Mouse (Mus musculus): ENCODE measurements around the gene Gtf2h2. TPM values are rescaled to one million over a fixed set of nuclear protein-coding genes. Genes with fewer than 3 reads are reported as not detected.
"Not testable (repeated sequence)": the region's sequence is repeated elsewhere in the genome, so short reads cannot be mapped to it uniquely, and the experiment has no call there.

Gtf2h2 gene
- polyA plus RNA-seq, 1 experiment: 17.0 TPM

GRCm38 (mm10) chr13:100440116-100440515 is 52.3 kb downstream of the Gtf2h2 start:
- H3K4me3 ChIP-seq (ENCODE audit: extremely low read depth, insufficient read depth, insufficient read length): no peak overlapping the region
- 29% methylated on average over 3 of the region's 3 CpGs for WGBS
- no peak for TF ChIP-seq POLR2A (IDR thresholded peaks at IDR 0.05; ENCODE audit: low read depth, low read length)
- TF ChIP-seq CTCF (IDR thresholded peaks at IDR 0.05; ENCODE audit: extremely low read depth, insufficient read depth, insufficient read length, insufficient replicate concordance): no peak

GRCm38 (mm10) chr13:100438701-100439100 is 53.7 kb downstream of the Gtf2h2 start:
- no peaks in the 10 kb centered on the region for H3K4me1 ChIP-seq (ENCODE audit: control insufficient read depth, insufficient read depth, insufficient read length)
- no peak overlapping the region for H3K27ac ChIP-seq (ENCODE audit: insufficient read depth, low read length)
- DNase-seq (ENCODE audit: low read depth in 1 of 2, low spot score in 2 of 2): no peak
- no peak overlapping the region for H3K4me3 ChIP-seq (ENCODE audit: extremely low read depth, insufficient read depth, insufficient read length)
- H3K27me3 ChIP-seq (ENCODE audit: control insufficient read depth, insufficient read depth, low read length): no peaks in the 10 kb centered on the region
- WGBS: 33% methylated on average over 1 of the region's 1 CpGs
- no peaks in the 10 kb centered on the region for H3K36me3 ChIP-seq (ENCODE audit: control insufficient read depth, insufficient read depth, low read length)
- no peak for TF ChIP-seq CTCF (IDR thresholded peaks at IDR 0.05; ENCODE audit: extremely low read depth, insufficient read depth, insufficient read length, insufficient replicate concordance)
- no peak for TF ChIP-seq POLR2A (IDR thresholded peaks at IDR 0.05; ENCODE audit: low read depth, low read length)

More at GRCm38 (mm10) chr13:100440116-100440515, 52.3 kb downstream of the Gtf2h2 start:
- H3K4me1 ChIP-seq (ENCODE audit: control insufficient read depth, insufficient read depth, insufficient read length): no peaks in the 10 kb centered on the region
- no peak overlapping the region for H3K27ac ChIP-seq (ENCODE audit: insufficient read depth, low read length)
- H3K36me3 ChIP-seq (ENCODE audit: control insufficient read depth, insufficient read depth, low read length): no peaks in the 10 kb centered on the region
- DNase-seq (ENCODE audit: low read depth in 1 of 2, low spot score in 2 of 2): no peak
- H3K27me3 ChIP-seq (ENCODE audit: control insufficient read depth, insufficient read depth, low read length): no peaks in the 10 kb centered on the region

GRCm38 (mm10) chr13:100437322-100437825 is 55.0 kb downstream of the Gtf2h2 start:
- Histone ChIP-seq H3K27ac (ENCODE audit: insufficient read depth, low read length) (no peak overlapping the region), H3K27me3 (ENCODE audit: control insufficient read depth, insufficient read depth, low read length) (no peaks in the 10 kb centered on the region), H3K4me3 (ENCODE audit: extremely low read depth, insufficient read depth, insufficient read length) (no peak overlapping the region), H3K36me3 (ENCODE audit: control insufficient read depth, insufficient read depth, low read length) (no peaks in the 10 kb centered on the region), H3K4me1 (ENCODE audit: control insufficient read depth, insufficient read depth, insufficient read length) (no peaks in the 10 kb centered on the region)
- no peak for DNase-seq (ENCODE audit: low read depth in 1 of 2, low spot score in 2 of 2)
- WGBS: 49% methylated on average over 3 of the region's 3 CpGs
- no peak for TF ChIP-seq POLR2A (IDR thresholded peaks at IDR 0.05; ENCODE audit: low read depth, low read length)
- no peak for TF ChIP-seq CTCF (IDR thresholded peaks at IDR 0.05; ENCODE audit: extremely low read depth, insufficient read depth, insufficient read length, insufficient replicate concordance)

- H3K36me3 ChIP-seq (ENCODE audit: control insufficient read depth, insufficient read depth, low read length); H3K27me3 ChIP-seq (ENCODE audit: control insufficient read depth, insufficient read depth, low read length); H3K27ac ChIP-seq (ENCODE audit: insufficient read depth, low read length); H3K4me3 ChIP-seq (ENCODE audit: extremely low read depth, insufficient read depth, insufficient read length); DNase-seq (ENCODE audit: low read depth in 1 of 2, low spot score in 2 of 2); H3K4me1 ChIP-seq (ENCODE audit: control insufficient read depth, insufficient read depth, insufficient read length): not testable (repeated sequence)
- WGBS: 33% methylated on average over 1 of the region's 1 CpGs
Observed at GRCm38 (mm10) chr13:100436556-100437163, 55.7 kb downstream of the Gtf2h2 start.

- DNase-seq (ENCODE audit: low read depth in 1 of 2, low spot score in 2 of 2); H3K27ac ChIP-seq (ENCODE audit: insufficient read depth, low read length); H3K27me3 ChIP-seq (ENCODE audit: control insufficient read depth, insufficient read depth, low read length); H3K4me3 ChIP-seq (ENCODE audit: extremely low read depth, insufficient read depth, insufficient read length); H3K4me1 ChIP-seq (ENCODE audit: control insufficient read depth, insufficient read depth, insufficient read length); H3K36me3 ChIP-seq (ENCODE audit: control insufficient read depth, insufficient read depth, low read length): not testable (repeated sequence)
- 89% methylated on average over 7 of the region's 7 CpGs for WGBS
Observed at GRCm38 (mm10) chr13:100419958-100420357, 72.4 kb downstream of the Gtf2h2 start.

- Histone ChIP-seq H3K36me3 (ENCODE audit: control insufficient read depth, insufficient read depth, low read length) (no peaks in the 10 kb centered on the region), H3K4me3 (ENCODE audit: extremely low read depth, insufficient read depth, insufficient read length) (no peak overlapping the region), H3K27ac (ENCODE audit: insufficient read depth, low read length) (no peak overlapping the region), H3K27me3 (ENCODE audit: control insufficient read depth, insufficient read depth, low read length) (no peaks in the 10 kb centered on the region), H3K4me1 (ENCODE audit: control insufficient read depth, insufficient read depth, insufficient read length) (no peaks in the 10 kb centered on the region)
- DNase-seq (ENCODE audit: low read depth in 1 of 2, low spot score in 2 of 2): no peak
- TF ChIP-seq POLR2A (IDR thresholded peaks at IDR 0.05; ENCODE audit: low read depth, low read length) (no peak), CTCF (IDR thresholded peaks at IDR 0.05; ENCODE audit: extremely low read depth, insufficient read depth, insufficient read length, insufficient replicate concordance) (no peak)
- WGBS: 65% methylated on average over 1 of the region's 1 CpGs
Observed at GRCm38 (mm10) chr13:100414428-100414827, 78.0 kb downstream of the Gtf2h2 start.

Other genes with a start within 250 kb of the Gtf2h2 start
- gene Naip5, start 246.3 kb downstream of the Gtf2h2 start, polyA plus RNA-seq (2012; rRNA removed): 3.7 and 4.2 TPM in 2 replicates
- 2.9 and 3.4 TPM in 2 replicates for gene Naip6, start 174.9 kb downstream of the Gtf2h2 start, polyA plus RNA-seq (2012; rRNA removed)
- 0.41 and 0.42 TPM in 2 replicates for gene Naip1, start 39.7 kb downstream of the Gtf2h2 start, polyA plus RNA-seq (2012; rRNA removed)
- 0.07 and 0.09 TPM in 2 replicates for gene Ocln, start 60.1 kb upstream of the Gtf2h2 start, polyA plus RNA-seq (2012; rRNA removed)
- 4.5 and 5.3 TPM in 2 replicates for gene Marveld2, start 124.4 kb upstream of the Gtf2h2 start, polyA plus RNA-seq (2012; rRNA removed)
- 15.5 and 19.3 TPM in 2 replicates for gene Ak6, start 158.4 kb upstream of the Gtf2h2 start, polyA plus RNA-seq (2012; rRNA removed)
- gene Rad17, start 158.5 kb upstream of the Gtf2h2 start, polyA plus RNA-seq (2012; rRNA removed): 2.7 and 2.8 TPM in 2 replicates
- 2.3 and 2.9 TPM in 2 replicates for gene Taf9, start 159.0 kb upstream of the Gtf2h2 start, polyA plus RNA-seq (2012; rRNA removed)
- 2.7 and 2.9 TPM in 2 replicates for gene Ccdc125, start 177.1 kb upstream of the Gtf2h2 start, polyA plus RNA-seq (2012; rRNA removed)
- gene Cdk7, start 238.4 kb upstream of the Gtf2h2 start, polyA plus RNA-seq (2012; rRNA removed): 7.2 and 7.4 TPM in 2 replicates

Measured in spleen, adult 2 months (tissue).